Mouse (Mus musculus): Measurements from ENCODE around the gene Nelfe.
"Not testable (repeated sequence)": the region's sequence is repeated elsewhere in the genome, so short reads cannot be mapped to it uniquely, and the experiment has no call there.

Gene Nelfe
- long read RNA-seq, experiment 1, transcript Nelfe-202 (11 exons, 1,381 nt): major isoform, 20 of 31 reads
- long read RNA-seq, experiment 1, transcript Nelfe-204 (11 exons, 1,399 nt): minor isoform, 5 of 31 reads
- long read RNA-seq, experiment 1, partial matches to known transcripts: 2 of 31 reads
- long read RNA-seq, experiment 1, other reads (novel, unspliced or antisense): 0 of 31 reads
- long read RNA-seq, experiment 2, transcript Nelfe-201 (11 exons, 1,607 nt): minor isoform, 13 of 52 reads
- long read RNA-seq, experiment 2, transcript Nelfe-202 (11 exons, 1,381 nt): major isoform, 21 of 52 reads
- long read RNA-seq, experiment 2, transcript Nelfe-204 (11 exons, 1,399 nt): minor isoform, 8 of 52 reads
- long read RNA-seq, experiment 2, partial matches to known transcripts: 4 of 52 reads
- long read RNA-seq, experiment 2, other reads (novel, unspliced or antisense): 5 of 52 reads

- intact Hi-C loops (cut with DNase I): no loop called here
These were observed at the start of gene Nelfe, which contains the start of gene Skiv2l for GRCm38 (mm10) chr17:34849722-34850516. Nelfe (plus strand) TSS chr17:34850391. Skiv2l (minus strand) TSS chr17:34850210.

- intact Hi-C loops (cut with DNase I): not testable (repeated sequence)
These were observed 49.3 kb upstream of the Nelfe start for GRCm38 (mm10) chr17:34800781-34801305.

- intact Hi-C loops (cut with DNase I): not testable (repeated sequence)
These were observed 47.4 kb upstream of the Nelfe start for GRCm38 (mm10) chr17:34802756-34803155.

- intact Hi-C loops (cut with DNase I): not testable (repeated sequence)
These were observed 46.8 kb upstream of the Nelfe start for GRCm38 (mm10) chr17:34803367-34803766.

- intact Hi-C loops (cut with DNase I): not testable (repeated sequence)
These were observed 45.9 kb upstream of the Nelfe start, which contains the start of gene Cyp21a1 for GRCm38 (mm10) chr17:34804301-34804700. Cyp21a1 (minus strand) TSS chr17:34804561.

- intact Hi-C loops (cut with DNase I): no loop called here
These were observed 45.2 kb upstream of the Nelfe start for GRCm38 (mm10) chr17:34804871-34805562.

- intact Hi-C loops (cut with DNase I): no loop called here
These were observed 43.0 kb upstream of the Nelfe start for GRCm38 (mm10) chr17:34807176-34807575.

GRCm38 (mm10) chr17:34808599-34809205 is 41.5 kb upstream of the Nelfe start:
- intact Hi-C loops (cut with DNase I): no loop called here

GRCm38 (mm10) chr17:34810411-34810810 is 39.8 kb upstream of the Nelfe start:
- intact Hi-C loops (cut with DNase I): not testable (repeated sequence)

- intact Hi-C loops (cut with DNase I): not testable (repeated sequence)
These were observed 39.4 kb upstream of the Nelfe start for GRCm38 (mm10) chr17:34810811-34811210.

- intact Hi-C loops (cut with DNase I): no loop called here
These were observed 38.9 kb upstream of the Nelfe start for GRCm38 (mm10) chr17:34811275-34811674.

GRCm38 (mm10) chr17:34813747-34814146 is 36.4 kb upstream of the Nelfe start:
- intact Hi-C loops (cut with DNase I): not testable (repeated sequence)

GRCm38 (mm10) chr17:34814818-34815370 is 35.3 kb upstream of the Nelfe start:
- intact Hi-C loops (cut with DNase I): no loop called here

- intact Hi-C loops (cut with DNase I): not testable (repeated sequence)
These were observed 19.4 kb upstream of the Nelfe start for GRCm38 (mm10) chr17:34830776-34831175.

GRCm38 (mm10) chr17:34836155-34836855 is 13.9 kb upstream of the Nelfe start:
- intact Hi-C loops (cut with DNase I): loop anchor here (5.0 kb wide), 1 partner anchor 146 kb away; the partner anchor contains the start of gene Lsm2

GRCm38 (mm10) chr17:34836856-34837221 is 13.4 kb upstream of the Nelfe start, which contains the start of the genes Stk19 and Dxo:
Stk19 (minus strand) TSS chr17:34836945.
Dxo (plus strand) TSS chr17:34837019.
- intact Hi-C loops (cut with DNase I): loop anchor here (5.0 kb wide), 1 partner anchor 145 kb away; the partner anchor contains the start of gene Lsm2

- intact Hi-C loops (cut with DNase I): loop anchor here (5.0 kb wide), 1 partner anchor 145 kb away; the partner anchor contains the start of gene Lsm2
These were observed 12.5 kb upstream of the Nelfe start for GRCm38 (mm10) chr17:34837464-34838324.

GRCm38 (mm10) chr17:34838785-34839184 is 11.4 kb upstream of the Nelfe start:
- intact Hi-C loops (cut with DNase I): loop anchor here (5.0 kb wide), 1 partner anchor 144 kb away; the partner anchor contains the start of gene Lsm2
